Mouse (Mus musculus): ENCODE measurements at regions not wholly inside any gene's neighbourhood (a gene's known extent, or its start where the extent isn't known, plus 50 kb on each side); places are given as distances from the start of the nearest gene placed in this dataset.

DNA sequence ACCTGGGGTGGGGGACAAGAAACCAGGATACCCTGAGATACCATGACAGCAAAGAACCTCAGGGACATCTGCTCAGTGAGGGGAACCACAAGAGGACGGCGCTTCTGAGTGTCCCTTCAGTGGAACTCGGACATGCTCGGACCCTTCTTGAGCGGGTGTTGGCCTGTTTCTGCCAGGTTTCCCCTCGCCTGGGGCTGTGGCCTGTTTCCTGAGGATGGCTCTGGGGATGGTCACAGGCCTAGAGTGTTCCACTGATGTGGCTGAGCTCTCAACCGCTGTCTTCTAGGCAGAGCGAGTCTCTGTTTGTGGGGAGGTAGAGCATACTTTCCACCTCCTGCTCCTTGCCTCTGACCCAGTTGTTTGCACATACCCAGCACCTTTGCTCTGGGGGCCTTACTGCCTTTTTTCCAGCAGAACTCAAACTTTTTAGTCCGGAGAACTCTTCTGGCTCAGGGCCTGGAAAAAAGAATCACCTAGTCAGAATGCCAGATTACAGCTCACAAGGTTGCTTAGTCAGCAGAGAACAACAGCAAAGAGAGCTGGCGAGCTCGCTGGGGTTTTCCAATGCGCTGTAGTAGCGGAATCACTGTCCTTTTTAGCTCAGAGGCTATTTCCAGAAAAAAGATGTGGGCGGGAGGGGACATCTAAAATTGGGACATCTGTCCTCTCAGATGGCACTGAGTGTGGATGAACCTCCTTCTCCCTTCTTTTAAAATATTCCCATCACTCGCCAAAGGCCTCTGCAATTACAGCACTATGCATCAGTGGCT is 65.3 kb downstream of the Med10 start:
- TF ChIP-seq CTCF (IDR thresholded peaks at IDR 0.05; ENCODE audit: low read depth, low read length) = no peak
- TF ChIP-seq POLR2A (IDR thresholded peaks at IDR 0.05; ENCODE audit: insufficient read depth, low read length) = no peak
- TF ChIP-seq EP300 (IDR thresholded peaks at IDR 0.05; ENCODE audit: insufficient read depth, low read depth, low read length) = no peak

All from ES-Bruce4 (cell line).